Mouse (Mus musculus): ENCODE results near the gene Tcte2.

- TF ChIP-seq POLR2A (IDR thresholded peaks at IDR 0.05; ENCODE audit: borderline replicate concordance, low read depth, low read length): no peak
- TF ChIP-seq CTCF (IDR thresholded peaks at IDR 0.05; ENCODE audit: low read depth, low read length): no peak
Observed at GRCm38 (mm10) chr17:13714654-13715053, 47.0 kb downstream of the Tcte2 start.
